Mouse (Mus musculus) CH12F3 (cell line): ENCODE measurements around the gene Nat8f6.
"Not testable (repeated sequence)": the region's sequence is repeated elsewhere in the genome, so short reads cannot be mapped to it uniquely, and the experiment has no call there.

ENCODE experiments used
- in situ Hi-C: fragments of 300-500 bp; cut with MboI; formaldehyde crosslinking; loops from 2 replicates; pipeline ENCODE4 v1.14.3; 2020; ENCODE audit warnings: low sequenced_read_pairs

The Nat8f6 gene

DNA sequence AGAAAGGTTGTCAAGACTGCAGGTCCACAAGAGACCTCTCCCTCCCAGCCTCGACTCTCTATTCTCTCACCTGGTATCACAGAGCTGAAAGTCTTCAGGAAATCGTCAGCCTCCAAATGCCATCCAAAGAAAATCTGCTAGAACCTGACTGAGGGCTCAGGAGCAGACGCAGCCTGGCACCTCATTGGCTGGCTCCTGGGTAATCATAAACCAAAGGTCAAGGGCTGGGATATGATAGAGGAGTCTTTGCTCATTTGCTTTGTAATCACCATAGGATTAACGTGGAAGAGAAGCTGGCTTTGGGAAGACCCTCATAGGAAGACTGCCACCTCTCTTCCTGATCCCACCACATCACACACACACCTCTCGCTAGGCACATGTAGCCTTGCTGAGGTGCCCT lies at the start of gene Nat8f6, which contains the start of gene Nat8f5:
Gene Nat8f6 (minus strand): TSS at position 118 of the 400 bp plus-strand sequence.
Gene Nat8f5 (minus strand): TSS at position 136 of the 400 bp plus-strand sequence.
- in situ Hi-C loops, result no loop called here

GRCm38 (mm10) chr6:85869006-85869405 lies 48.3 kb upstream of the Nat8f6 start, which contains the start of gene Nat8f2:
Gene Nat8f2, minus strand, starts transcription at chr6:85869158.
- in situ Hi-C loops, result not testable (repeated sequence)

DNA sequence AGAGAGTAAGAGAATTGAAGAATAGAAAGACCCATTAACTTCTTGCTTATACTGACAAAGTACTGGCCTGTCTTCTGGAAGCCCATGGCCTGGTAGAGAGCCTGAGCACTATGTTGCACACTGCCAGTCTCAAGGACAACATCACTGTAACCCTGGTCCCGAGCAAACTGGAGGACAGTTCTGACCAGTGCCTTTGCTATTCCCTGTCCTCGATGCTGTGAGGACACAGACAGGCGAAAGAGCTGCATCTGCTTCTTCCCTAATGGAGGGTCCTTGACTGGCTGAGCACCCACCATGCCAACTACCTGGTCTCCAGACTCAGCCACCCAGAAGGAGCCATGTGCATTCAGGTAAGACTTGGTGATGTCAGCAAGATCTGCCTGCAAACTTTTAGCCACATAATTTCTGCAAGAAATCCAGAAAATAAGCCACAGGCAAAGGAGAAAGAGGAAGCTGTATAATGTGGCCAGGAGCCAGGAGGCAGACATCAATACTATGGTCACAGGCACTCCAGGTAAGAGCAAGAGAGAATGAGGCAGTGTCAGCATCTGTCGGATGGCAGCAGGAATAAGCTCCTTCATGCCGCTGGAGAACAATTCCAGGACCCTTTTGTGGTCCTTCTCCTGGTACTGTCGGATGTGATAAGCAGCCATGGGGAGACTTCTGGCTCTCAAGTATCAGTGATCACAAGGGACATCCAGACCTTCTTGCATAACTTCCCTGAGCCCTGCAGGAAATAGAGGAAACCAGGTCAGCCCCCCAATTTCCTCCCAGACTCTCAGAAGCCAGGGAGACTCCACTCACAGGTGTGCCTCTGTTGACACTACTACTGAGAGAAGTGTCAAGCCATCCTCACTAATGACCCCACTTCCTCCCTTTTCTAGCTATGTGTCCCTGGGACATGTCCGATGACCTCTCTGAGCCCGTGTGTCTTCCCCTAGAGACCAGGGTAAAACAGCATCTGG lies 47.3 kb upstream of the Nat8f6 start:
- in situ Hi-C loops, result no loop called here

- in situ Hi-C loops, result not testable (repeated sequence)
Measured at GRCm38 (mm10) chr6:85866995-85867394, 46.2 kb upstream of the Nat8f6 start.

GRCm38 (mm10) chr6:85866166-85866565 lies 45.4 kb upstream of the Nat8f6 start:
- in situ Hi-C loops, result not testable (repeated sequence)

DNA sequence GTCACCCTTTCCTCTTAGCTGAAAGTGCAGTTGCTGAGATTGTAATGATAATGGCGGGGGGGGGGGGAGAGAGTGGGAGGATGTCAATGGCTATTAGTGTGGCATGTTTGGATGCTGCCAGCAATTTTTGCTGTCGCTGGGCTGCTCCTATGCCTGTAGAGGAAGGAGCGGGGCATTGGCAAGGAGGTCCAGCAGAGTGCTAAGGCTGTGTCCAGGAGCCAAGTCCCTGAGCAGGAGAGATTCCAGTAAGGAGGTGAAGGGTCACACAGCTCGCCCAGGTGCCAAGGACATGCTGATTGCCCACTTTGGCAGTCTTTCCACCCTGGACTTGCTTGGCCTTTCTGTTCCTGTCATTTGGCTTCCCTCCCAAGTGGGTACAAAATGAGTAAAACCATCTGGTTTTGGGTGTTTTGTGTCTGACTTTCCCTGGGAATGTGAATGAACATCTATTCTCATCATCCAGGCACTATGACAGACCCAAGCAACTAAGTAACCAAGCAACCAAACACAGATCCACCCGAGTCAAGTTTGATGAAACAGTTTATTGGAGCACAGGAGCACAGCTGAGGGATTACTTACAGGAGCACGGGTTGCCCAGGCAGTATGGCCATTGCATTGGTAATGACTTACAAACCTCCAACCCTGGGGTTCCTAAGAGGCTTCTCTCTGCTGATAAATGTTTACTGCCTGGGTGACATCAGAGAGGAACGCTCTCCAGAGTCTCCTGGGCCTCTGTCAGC lies 44.3 kb upstream of the Nat8f6 start:
- in situ Hi-C loops, result not testable (repeated sequence)

GRCm38 (mm10) chr6:85863840-85864239 lies 43.1 kb upstream of the Nat8f6 start:
- in situ Hi-C loops, result no loop called here

GRCm38 (mm10) chr6:85863136-85863535 lies 42.4 kb upstream of the Nat8f6 start:
- in situ Hi-C loops, result no loop called here

DNA sequence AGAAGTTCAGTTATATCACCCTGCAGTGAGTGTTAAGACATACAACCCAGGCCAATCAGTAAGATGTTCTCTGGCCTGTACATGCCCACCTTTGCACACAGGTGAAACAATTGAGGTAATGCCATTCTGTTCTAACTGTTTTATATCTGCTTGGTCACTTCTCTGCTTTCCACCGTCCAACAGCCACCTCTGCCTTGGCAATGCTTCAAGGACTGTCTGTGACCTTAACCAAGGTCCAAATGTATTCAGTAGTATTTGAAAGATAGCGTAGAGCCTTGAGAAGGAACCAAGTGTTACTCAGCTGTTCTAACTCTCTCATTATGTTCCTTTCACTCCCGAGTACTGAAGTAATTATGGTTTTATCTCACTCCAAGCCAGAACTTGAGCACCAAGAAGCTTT lies 41.8 kb upstream of the Nat8f6 start:
- in situ Hi-C loops, result no loop called here

GRCm38 (mm10) chr6:85861247-85861646 lies 40.5 kb upstream of the Nat8f6 start:
- in situ Hi-C loops, result no loop called here

- in situ Hi-C loops, result no loop called here
Measured at GRCm38 (mm10) chr6:85856194-85856678, 35.5 kb upstream of the Nat8f6 start.

DNA sequence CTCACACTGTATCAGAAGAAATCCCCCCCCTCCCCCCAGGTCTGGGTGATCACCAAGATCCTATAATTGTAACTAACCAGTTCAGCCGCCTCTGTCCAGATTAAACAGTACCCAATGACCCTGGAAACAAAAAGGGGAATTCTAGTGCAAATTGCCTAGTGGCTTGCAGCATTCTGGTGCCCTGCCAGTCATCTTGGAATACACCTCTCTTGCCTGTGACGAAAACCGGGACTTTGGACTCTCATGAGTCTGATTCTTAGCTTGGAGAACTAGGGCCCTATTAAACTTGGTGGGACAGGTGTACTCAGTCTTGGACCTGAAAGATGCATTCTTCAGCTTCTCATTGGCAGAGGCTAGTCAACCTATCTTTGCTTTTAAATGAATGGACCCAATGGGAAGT lies 32.7 kb upstream of the Nat8f6 start:
- in situ Hi-C loops, result no loop called here

DNA sequence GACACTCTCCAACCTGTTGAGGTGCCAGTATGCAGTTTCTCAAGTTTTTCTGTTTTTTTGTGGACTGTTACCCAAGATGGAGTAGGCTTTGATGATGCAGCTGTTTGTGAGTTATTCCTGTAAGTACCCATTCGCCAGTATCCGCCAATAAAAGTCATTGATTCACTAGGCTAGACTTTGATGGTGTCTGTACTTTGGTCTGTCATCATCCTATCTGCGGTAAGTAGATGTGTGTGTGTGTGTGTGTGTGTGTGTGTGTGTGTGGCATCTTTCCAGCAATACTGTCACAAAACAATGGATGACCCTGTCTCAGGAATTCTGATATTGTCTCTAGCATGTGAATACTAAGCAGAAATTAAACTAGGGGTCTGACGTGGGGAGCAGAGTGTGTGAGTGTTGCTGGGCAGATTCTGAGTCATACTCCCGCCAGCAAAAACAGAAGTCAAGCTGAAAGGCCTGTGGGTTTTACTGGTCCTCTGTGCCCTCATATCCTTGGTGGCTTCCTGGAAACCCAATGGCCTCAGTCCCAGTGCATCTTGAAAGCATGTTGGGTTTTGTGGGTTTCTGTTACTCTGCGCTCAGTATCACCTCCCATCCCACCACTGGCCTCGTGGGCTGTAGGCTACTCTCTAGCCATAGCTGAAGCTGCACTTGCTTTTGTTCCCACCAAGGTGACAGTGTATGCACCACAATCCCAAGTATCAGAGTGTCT lies 30.5 kb upstream of the Nat8f6 start:
- in situ Hi-C loops, result no loop called here

DNA sequence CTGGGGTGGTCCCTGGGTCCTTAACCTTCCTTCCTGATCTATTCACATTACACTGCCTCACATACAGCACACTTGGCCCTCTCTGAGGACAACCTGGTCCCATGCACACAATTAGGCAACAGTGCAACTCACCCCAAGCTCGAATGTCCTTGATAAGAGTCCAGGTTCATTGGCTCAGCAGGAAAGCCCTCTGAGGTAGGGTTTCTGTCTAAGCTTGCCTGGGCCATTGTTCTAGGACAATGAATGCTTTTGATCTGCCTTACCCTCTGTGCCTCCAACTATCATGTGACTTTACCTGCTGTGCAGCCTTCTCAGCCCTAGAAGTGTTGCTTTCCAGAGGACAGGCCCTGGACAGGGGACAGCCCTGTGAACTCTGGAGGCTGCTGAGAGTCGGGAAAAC lies 28.5 kb upstream of the Nat8f6 start:
- in situ Hi-C loops, result no loop called here

- in situ Hi-C loops, result no loop called here
Measured at GRCm38 (mm10) chr6:85848140-85848539, 27.4 kb upstream of the Nat8f6 start.

- in situ Hi-C loops, result no loop called here
Measured at GRCm38 (mm10) chr6:85846921-85847320, 26.2 kb upstream of the Nat8f6 start.

- in situ Hi-C loops, result not testable (repeated sequence)
Measured at GRCm38 (mm10) chr6:85843677-85844458, 23.1 kb upstream of the Nat8f6 start.

GRCm38 (mm10) chr6:85839982-85840381 lies 19.2 kb upstream of the Nat8f6 start:
- in situ Hi-C loops, result no loop called here

GRCm38 (mm10) chr6:85838674-85839073 lies 17.9 kb upstream of the Nat8f6 start:
- in situ Hi-C loops, result no loop called here

- in situ Hi-C loops, result not testable (repeated sequence)
Measured at GRCm38 (mm10) chr6:85837307-85837706, 16.6 kb upstream of the Nat8f6 start.
